Mouse (Mus musculus): ENCODE results near the gene Tmem202.

GRCm38 (mm10) chr9:59515069-59515468, 24.6 kb downstream of the Tmem202 start:
- TF ChIP-seq CTCF (IDR thresholded peaks at IDR 0.05; ENCODE audit: extremely low read depth, insufficient read length, insufficient replicate concordance, low read depth, low read length) (no peak), POLR2A (IDR thresholded peaks at IDR 0.05; ENCODE audit: low read depth, low read length) (no peak)

Data from small intestine, adult 2 months (tissue).